Mouse (Mus musculus): Measurements from ENCODE around the gene Ccdc181.

Ccdc181 gene

GRCm38 (mm10) chr1:164284007-164284406, 8.6 kb downstream of the Ccdc181 start:
- no peak for DNase-seq (ENCODE audit: low read depth, low spot score)

DNA sequence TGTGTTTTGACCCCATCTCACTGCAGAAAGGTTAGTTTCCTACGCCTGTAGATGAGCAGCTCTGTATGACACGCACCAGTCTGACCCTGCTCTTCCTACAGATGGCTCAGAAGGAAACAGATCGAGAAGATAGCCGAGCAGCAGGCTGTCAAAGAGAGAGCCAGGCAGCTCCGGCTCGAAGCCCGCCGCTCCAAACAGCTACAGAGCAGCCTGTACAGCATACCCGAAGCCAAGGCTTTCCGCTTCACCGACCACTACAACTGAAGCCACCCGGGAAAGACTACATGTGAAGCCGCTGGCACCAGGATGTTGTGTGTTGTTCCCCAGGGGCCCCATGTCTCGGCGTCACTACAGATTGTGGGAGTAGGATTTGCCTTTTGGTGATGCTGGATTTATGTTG, 12.0 kb downstream of the Ccdc181 start:
- no peak for DNase-seq (ENCODE audit: low read depth, low spot score)

GRCm38 (mm10) chr1:164292040-164292439, 16.7 kb downstream of the Ccdc181 start:
- no peak for DNase-seq (ENCODE audit: low read depth, low spot score)

GRCm38 (mm10) chr1:164294071-164294470, 18.7 kb downstream of the Ccdc181 start:
- no peak for DNase-seq (ENCODE audit: low read depth, low spot score)

DNA sequence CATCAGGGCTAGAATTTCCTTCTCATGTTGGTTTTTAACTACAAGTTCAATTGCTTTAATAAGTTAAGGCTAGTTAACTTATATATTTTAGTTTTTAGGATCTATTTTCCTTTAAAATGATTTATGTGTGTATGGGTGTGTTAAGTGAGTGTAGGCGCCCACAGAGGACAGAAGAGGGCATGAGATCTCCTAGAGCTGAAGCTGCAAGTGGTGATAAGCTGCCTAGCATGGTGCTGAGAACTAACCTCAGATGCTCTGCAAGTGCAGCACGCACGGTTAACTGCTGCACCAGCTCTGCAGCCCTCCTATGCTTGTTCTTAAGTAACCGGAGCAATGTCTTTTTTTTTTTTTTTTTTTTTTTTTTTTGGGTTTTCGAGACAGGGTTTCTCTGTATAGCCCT, 21.1 kb downstream of the Ccdc181 start:
- no peak for DNase-seq (ENCODE audit: low read depth, low spot score)

DNA sequence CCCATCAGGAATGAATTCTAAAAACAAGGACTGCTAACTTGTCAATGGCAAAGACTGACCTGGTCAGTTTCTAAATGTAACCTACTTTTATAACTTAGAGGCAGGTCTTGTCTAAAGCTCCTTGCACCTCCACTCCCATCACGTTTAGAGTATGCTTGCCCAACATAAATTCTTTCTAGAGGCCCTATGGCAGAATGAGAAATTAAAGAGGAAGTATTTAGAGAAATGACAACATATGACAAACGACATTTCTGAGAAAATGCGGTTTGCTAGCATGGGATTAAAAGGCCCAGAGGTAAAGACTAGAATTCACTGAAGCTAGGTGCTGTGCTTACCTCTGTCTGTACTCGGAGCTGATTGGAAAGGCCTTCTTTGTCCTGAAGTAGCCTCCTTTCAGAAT, 26.6 kb downstream of the Ccdc181 start:
- no peak for DNase-seq (ENCODE audit: low read depth, low spot score)

- no peak for DNase-seq (ENCODE audit: low read depth, low spot score)
These were observed 28.4 kb downstream of the Ccdc181 start, which contains the start of gene Nme7 for GRCm38 (mm10) chr1:164303821-164304220. Nme7 (plus strand) TSS chr1:164304121.

GRCm38 (mm10) chr1:164307124-164307751, 31.9 kb downstream of the Ccdc181 start, which contains the start of gene Blzf1:
Blzf1 (minus strand) TSS chr1:164307489.
- DNase-seq (ENCODE audit: low read depth, low spot score): peak; percentile 99

DNA sequence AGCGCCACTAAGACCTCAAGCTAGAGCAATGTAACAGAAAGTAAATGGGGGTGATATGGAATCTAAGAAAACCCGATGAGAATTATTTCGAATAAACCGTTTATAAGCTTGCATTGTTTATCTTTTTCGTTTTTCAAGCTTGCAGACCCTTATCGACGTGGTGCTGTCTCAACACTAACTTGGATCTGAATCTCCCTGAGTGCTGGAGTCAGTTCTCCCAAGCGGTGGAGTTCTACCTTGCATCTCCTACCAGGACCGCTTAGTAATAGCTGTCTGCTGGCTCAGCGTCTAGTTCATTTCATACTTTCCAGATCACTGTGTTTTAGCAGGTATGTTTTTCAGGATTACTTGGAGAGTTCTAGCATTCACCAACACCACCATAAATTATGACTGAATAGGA, 32.5 kb downstream of the Ccdc181 start:
- peak; percentile 27 for DNase-seq (ENCODE audit: low read depth, low spot score)

GRCm38 (mm10) chr1:164314085-164314484, 38.7 kb downstream of the Ccdc181 start:
- no peak for DNase-seq (ENCODE audit: low read depth, low spot score)

- peak; percentile 89 for DNase-seq (ENCODE audit: low read depth, low spot score)
These were observed 39.9 kb downstream of the Ccdc181 start for GRCm38 (mm10) chr1:164315266-164315665.

DNA sequence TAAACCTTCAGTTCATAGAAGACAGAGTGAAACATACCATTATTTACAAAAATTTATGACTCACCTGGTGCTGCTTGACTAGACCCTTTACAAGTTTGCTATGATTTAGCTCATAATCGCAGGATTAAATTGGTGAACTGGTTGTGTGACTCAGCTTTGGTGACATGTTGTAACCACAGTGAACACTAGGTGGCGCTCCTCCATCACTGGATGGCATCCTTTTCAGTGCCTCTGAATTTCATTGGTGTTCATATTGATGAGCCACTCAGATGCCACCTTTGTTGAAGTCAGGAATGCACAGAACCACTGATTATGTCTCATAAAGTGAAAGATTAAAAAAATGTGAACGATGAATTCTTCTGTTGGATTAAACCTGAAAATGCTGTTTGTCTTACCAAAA, 41.3 kb downstream of the Ccdc181 start:
- DNase-seq (ENCODE audit: low read depth, low spot score): peak; percentile 75

GRCm38 (mm10) chr1:164317261-164317660, 41.9 kb downstream of the Ccdc181 start:
- DNase-seq (ENCODE audit: low read depth, low spot score): no peak

GRCm38 (mm10) chr1:164318474-164318873, 43.1 kb downstream of the Ccdc181 start:
- no peak for DNase-seq (ENCODE audit: low read depth, low spot score)

GRCm38 (mm10) chr1:164319542-164320140, 44.3 kb downstream of the Ccdc181 start:
- no peak for DNase-seq (ENCODE audit: low read depth, low spot score)

GRCm38 (mm10) chr1:164320731-164321130, 45.3 kb downstream of the Ccdc181 start:
- DNase-seq (ENCODE audit: low read depth, low spot score): no peak

DNA sequence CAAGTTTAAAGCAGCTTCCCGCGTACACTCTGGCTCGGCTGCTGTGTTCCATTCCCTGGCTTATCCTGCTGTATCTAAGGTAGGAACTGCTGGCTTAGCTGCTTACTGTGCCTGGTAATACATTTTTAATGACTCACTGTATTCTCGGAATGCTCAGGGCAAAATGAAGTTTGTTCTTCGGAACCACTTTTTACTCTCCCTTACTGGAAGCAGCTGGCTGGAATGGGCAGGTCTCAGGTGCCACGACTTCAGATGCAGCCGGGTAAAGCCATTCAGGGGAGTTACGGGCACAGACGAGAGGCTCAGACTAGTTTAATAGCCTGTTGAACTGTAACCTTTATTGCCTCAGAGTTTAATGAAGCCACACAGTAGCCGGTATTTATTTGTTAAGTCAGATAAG, 46.0 kb downstream of the Ccdc181 start:
- no peak for DNase-seq (ENCODE audit: low read depth, low spot score)

DNA sequence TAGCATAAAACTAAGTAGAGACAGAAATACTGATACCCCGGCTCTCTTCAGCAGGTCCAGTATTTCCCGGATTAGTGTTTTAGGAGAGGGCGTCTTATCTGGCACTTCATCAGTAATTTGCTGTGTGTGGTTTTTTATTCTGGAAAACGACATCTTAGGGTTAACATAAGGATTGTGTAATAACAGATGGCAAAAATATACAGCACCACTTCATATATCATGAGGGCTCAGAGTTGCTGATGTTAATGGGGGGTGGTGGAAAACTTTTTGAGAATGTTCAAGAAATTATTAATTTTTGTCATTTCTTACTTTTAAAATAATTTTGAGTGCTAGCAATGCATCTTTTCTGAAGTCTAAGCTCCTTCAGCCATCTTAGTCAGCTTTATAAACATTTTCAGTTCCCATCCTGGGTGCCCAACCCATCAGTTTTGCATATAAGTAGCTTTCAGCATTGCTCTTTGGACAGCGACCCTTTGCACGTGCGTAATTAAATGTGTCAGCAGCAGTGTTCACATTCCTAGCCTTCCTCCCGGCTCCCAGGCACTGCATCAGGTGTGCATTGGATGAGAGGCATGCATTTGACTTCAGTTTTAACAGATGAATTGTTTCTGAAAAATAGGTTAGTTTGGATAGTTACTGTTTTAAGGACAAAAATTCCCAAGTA, 47.7 kb downstream of the Ccdc181 start:
- DNase-seq (ENCODE audit: low read depth, low spot score): peak; percentile 55

- no peak for DNase-seq (ENCODE audit: low read depth, low spot score)
These were observed 48.8 kb downstream of the Ccdc181 start for GRCm38 (mm10) chr1:164324221-164324620.

DNA sequence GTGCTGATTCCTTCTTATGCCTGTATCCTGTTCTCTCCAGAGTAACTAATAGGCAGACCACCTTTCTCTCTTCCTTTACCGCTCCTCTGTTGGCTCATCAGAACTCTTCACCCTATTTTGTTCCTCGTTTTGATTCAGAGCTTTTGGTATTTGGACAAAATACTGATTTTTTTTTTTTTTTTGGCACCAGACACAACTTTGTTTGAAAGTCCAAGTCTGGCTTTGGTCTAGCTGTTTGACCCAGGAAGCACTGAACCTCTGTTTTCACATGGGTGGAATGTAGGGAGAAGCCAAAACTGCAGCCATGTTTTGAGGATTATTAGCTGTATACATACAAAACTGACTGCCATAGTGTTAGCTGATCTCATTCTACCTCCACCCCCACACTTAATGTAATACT, 49.5 kb downstream of the Ccdc181 start:
- DNase-seq (ENCODE audit: low read depth, low spot score): no peak

GRCm38 (mm10) chr1:164326600-164327155, 51.3 kb downstream of the Ccdc181 start:
- DNase-seq (ENCODE audit: low read depth, low spot score): no peak

DNA sequence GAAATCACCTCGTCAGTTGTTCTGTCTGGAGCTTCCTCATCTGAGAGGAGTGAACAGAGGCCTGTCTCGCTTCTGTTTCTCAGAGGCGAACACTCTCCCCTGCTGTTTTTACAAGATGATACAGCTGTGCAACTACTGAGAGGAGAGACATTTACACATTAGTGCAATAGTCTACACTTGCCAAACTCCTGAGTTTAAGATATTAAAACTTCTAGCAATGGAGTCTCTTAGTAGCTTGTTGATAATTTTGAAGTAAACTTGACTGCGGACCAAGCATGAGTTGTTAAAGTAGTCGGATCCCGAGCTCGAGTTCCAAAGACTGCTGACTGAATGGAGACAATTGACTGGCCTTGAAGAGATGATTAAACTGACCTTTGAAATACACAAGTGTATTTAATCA, 52.4 kb downstream of the Ccdc181 start:
- DNase-seq (ENCODE audit: low read depth, low spot score): no peak

DNA sequence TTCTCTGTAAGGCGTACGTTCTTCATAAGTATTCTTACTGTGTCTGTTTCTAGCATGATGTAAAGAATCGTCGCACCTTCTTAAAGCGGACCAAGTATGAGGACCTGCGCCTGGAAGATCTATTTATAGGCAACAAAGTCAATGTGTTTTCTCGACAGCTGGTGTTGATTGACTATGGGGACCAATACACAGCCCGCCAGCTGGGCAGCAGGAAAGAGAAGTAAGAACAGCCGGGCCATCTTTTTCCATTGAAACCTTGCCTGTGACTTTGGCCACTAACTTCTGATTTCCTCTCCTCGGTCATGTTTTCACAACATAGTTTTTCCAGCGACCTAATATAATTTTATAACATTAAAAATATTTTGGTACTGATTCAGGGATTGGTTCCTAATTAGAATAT, 57.2 kb downstream of the Ccdc181 start:
- no peak for DNase-seq (ENCODE audit: low read depth, low spot score)
